Mouse (Mus musculus) midbrain, embryonic 14.5 days (tissue): ENCODE measurements at regions not wholly inside any gene's neighbourhood (a gene's known extent, or its start where the extent isn't known, plus 50 kb on each side); places are given as distances from the start of the nearest gene placed in this dataset.

Source experiments
- ATAC-seq: fragments of 200-750 bp; cut with Nextera tagmentation; 2 replicates; pipeline ENCODE4 v1.8.0; 2017; ENCODE audit warnings: moderate number of reproducible peaks, moderate library complexity; ENCODE audit not compliant: low FRiP score, low TSS enrichment
- DNase-seq: peaks from one replicate; pipeline ENCODE4 v3.0.0-alpha.2; 2015
- H3K27ac ChIP-seq: fragments of 300-500 bp; sonication (generic); replicated peaks from 2 replicates; pipeline ENCODE4 v1.5.1; 2014; ENCODE audit warnings: mild to moderate bottlenecking, low read depth, low read length, moderate library complexity
- H3K27me3 ChIP-seq: fragments of 300-500 bp; sonication (generic); 2 replicates; pipeline ENCODE4 v1.6.1; 2014; ENCODE audit warnings: low read length, control low read depth, mixed read lengths; ENCODE audit not compliant: control insufficient read depth, insufficient read depth
- H3K36me3 ChIP-seq: fragments of 300-500 bp; sonication (generic); 2 replicates; pipeline ENCODE4 v1.6.1; 2014; ENCODE audit warnings: low read length, control low read depth; ENCODE audit not compliant: control insufficient read depth, insufficient read depth
- H3K4me1 ChIP-seq: fragments of 300-500 bp; sonication (generic); 2 replicates; pipeline ENCODE4 v1.6.1; 2014; ENCODE audit warnings: mild to moderate bottlenecking, antibody characterized with exemption, low read length, control low read depth; ENCODE audit not compliant: control insufficient read depth, insufficient read depth
- H3K4me2 ChIP-seq: fragments of 300-500 bp; sonication (generic); 2 replicates; pipeline ENCODE4 v1.6.1; 2014; ENCODE audit warnings: mild to moderate bottlenecking, low read length, moderate library complexity
- H3K4me3 ChIP-seq: fragments of 300-500 bp; sonication (generic); replicated peaks from 2 replicates; pipeline ENCODE4 v1.5.1; 2014; ENCODE audit warnings: low read depth, low read length
- H3K9ac ChIP-seq: fragments of 300-500 bp; sonication (generic); replicated peaks from 2 replicates; pipeline ENCODE4 v1.6.1; 2014; ENCODE audit warnings: mild to moderate bottlenecking, low read length, moderate library complexity
- H3K9me3 ChIP-seq: fragments of 300-500 bp; sonication (generic); 2 replicates; pipeline ENCODE4 v1.6.1; 2016; ENCODE audit warnings: low read length, control low read depth, mixed read lengths; ENCODE audit not compliant: control insufficient read depth
- WGBS: fragments of 180-500 bp; shearing (Covaris S2); extraction: QIAGEN DNeasy Blood & Tissue Kit; methylation state at CpG from one replicate; pipeline ENCODE4 v1.1.7; 2014; 5-methylcytosine and 5-hydroxymethylcytosine counted together

- no peak overlapping the region for H3K9ac ChIP-seq
- DNase-seq (no peak), ATAC-seq (no peak)
- H3K27ac ChIP-seq = no peak overlapping the region
- H3K9me3 ChIP-seq = no peaks in the 10 kb centered on the region
- no peaks in the 10 kb centered on the region for H3K36me3 ChIP-seq
- no peaks in the 10 kb centered on the region for H3K27me3 ChIP-seq
- H3K4me3 ChIP-seq = no peak overlapping the region
- no peak overlapping the region for H3K4me2 ChIP-seq
- no peaks in the 10 kb centered on the region for H3K4me1 ChIP-seq
- WGBS = 88% methylated on average over 1 of the region's 1 CpGs
Observed at GRCm38 (mm10) chrX:142600782-142601181, 80.4 kb upstream of the Tmem164 start.

- H3K9me3 ChIP-seq = no peaks in the 10 kb centered on the region
- H3K9ac ChIP-seq = no peak overlapping the region
- no peaks in the 10 kb centered on the region for H3K4me1 ChIP-seq
- H3K4me2 ChIP-seq = no peak overlapping the region
- DNase-seq (no peak), ATAC-seq (no peak)
- 76% methylated on average over 3 of the region's 3 CpGs for WGBS
- H3K27ac ChIP-seq = no peak overlapping the region
- no peaks in the 10 kb centered on the region for H3K36me3 ChIP-seq
- no peaks in the 10 kb centered on the region for H3K27me3 ChIP-seq
- H3K4me3 ChIP-seq = no peak overlapping the region
Observed at GRCm38 (mm10) chrX:142605088-142605487, 76.1 kb upstream of the Tmem164 start.

GRCm38 (mm10) chrX:142606595-142607205 lies 74.5 kb upstream of the Tmem164 start:
- no peak for DNase-seq
- no peaks in the 10 kb centered on the region for H3K36me3 ChIP-seq
- H3K27me3 ChIP-seq = no peaks in the 10 kb centered on the region
- no peak overlapping the region for H3K4me2 ChIP-seq
- H3K27ac ChIP-seq = no peak overlapping the region
- no peak overlapping the region for H3K9ac ChIP-seq
- no peaks in the 10 kb centered on the region for H3K4me1 ChIP-seq
- 86% methylated on average over 8 of the region's 8 CpGs for WGBS
- ATAC-seq = no peak
- H3K4me3 ChIP-seq = no peak overlapping the region
- H3K9me3 ChIP-seq = no peaks in the 10 kb centered on the region

GRCm38 (mm10) chrX:142616189-142616872 lies 64.9 kb upstream of the Tmem164 start:
- H3K27ac ChIP-seq = no peak overlapping the region
- 90% methylated on average over 11 of the region's 11 CpGs for WGBS
- no peaks in the 10 kb centered on the region for H3K9me3 ChIP-seq
- H3K4me1 ChIP-seq = no peaks in the 10 kb centered on the region
- no peak overlapping the region for H3K9ac ChIP-seq
- no peak overlapping the region for H3K4me2 ChIP-seq
- no peak for DNase-seq
- no peak overlapping the region for H3K4me3 ChIP-seq
- no peak for ATAC-seq
- no peaks in the 10 kb centered on the region for H3K27me3 ChIP-seq
- no peaks in the 10 kb centered on the region for H3K36me3 ChIP-seq

GRCm38 (mm10) chrX:142618389-142618788 lies 62.8 kb upstream of the Tmem164 start:
- 75% methylated on average over 1 of the region's 1 CpGs for WGBS

GRCm38 (mm10) chrX:142623359-142623758 lies 57.8 kb upstream of the Tmem164 start:
- H3K27me3 ChIP-seq = no peaks in the 10 kb centered on the region
- H3K4me2 ChIP-seq = no peak overlapping the region
- H3K36me3 ChIP-seq = no peaks in the 10 kb centered on the region
- no peak overlapping the region for H3K27ac ChIP-seq
- no peaks in the 10 kb centered on the region for H3K9me3 ChIP-seq
- DNase-seq (no peak), ATAC-seq (no peak)
- 53% methylated on average over 2 of the region's 2 CpGs for WGBS
- no peak overlapping the region for H3K9ac ChIP-seq
- no peak overlapping the region for H3K4me3 ChIP-seq
- H3K4me1 ChIP-seq = no peaks in the 10 kb centered on the region

More at GRCm38 (mm10) chrX:142618389-142618788, 62.8 kb upstream of the Tmem164 start:
- no peak overlapping the region for H3K9ac ChIP-seq
- H3K27me3 ChIP-seq = no peaks in the 10 kb centered on the region
- H3K4me3 ChIP-seq = no peak overlapping the region
- ATAC-seq (no peak), DNase-seq (no peak)
- H3K4me2 ChIP-seq = no peak overlapping the region
- no peaks in the 10 kb centered on the region for H3K4me1 ChIP-seq
- H3K9me3 ChIP-seq = no peaks in the 10 kb centered on the region
- H3K27ac ChIP-seq = no peak overlapping the region
- no peaks in the 10 kb centered on the region for H3K36me3 ChIP-seq

GRCm38 (mm10) chrX:142623882-142624281 lies 57.3 kb upstream of the Tmem164 start:
- Histone ChIP-seq H3K27me3 (no peaks in the 10 kb centered on the region), H3K4me3 (no peak overlapping the region), H3K9ac (no peak overlapping the region), H3K4me2 (no peak overlapping the region), H3K27ac (no peak overlapping the region), H3K4me1 (no peaks in the 10 kb centered on the region), H3K36me3 (no peaks in the 10 kb centered on the region), H3K9me3 (no peaks in the 10 kb centered on the region)
- DNase-seq (no peak), ATAC-seq (no peak)
- 60% methylated on average over 2 of the region's 2 CpGs for WGBS
